Mouse (Mus musculus): ENCODE results near the gene Map4k5. TPM values are rescaled to one million over a fixed set of nuclear protein-coding genes. Genes with fewer than 3 reads are reported as not detected.

Gene Map4k5
- polyA plus RNA-seq, 1 experiment from 2014 or later = 23.5 TPM

- peaks cover 47% of the 10 kb centered on the region for H3K36me3 ChIP-seq (replicated peaks)
- no peak for DNase-seq (ENCODE audit: extremely low spot score, low spot score)
- WGBS = 91% methylated on average over 11 of the region's 11 CpGs
- H3K4me3 ChIP-seq = no peak overlapping the region
- H3K27ac ChIP-seq = no peak overlapping the region
- H3K9me3 ChIP-seq = no peaks in the 10 kb centered on the region
- no peaks in the 10 kb centered on the region for H3K27me3 ChIP-seq (ENCODE audit: poor library complexity, severe bottlenecking)
- no peaks in the 10 kb centered on the region for H3K4me1 ChIP-seq
Observed at GRCm38 (mm10) chr12:69853387-69853786, 39.6 kb downstream of the Map4k5 start.

GRCm38 (mm10) chr12:69852288-69852687 lies 40.7 kb downstream of the Map4k5 start:
- no peaks in the 10 kb centered on the region for H3K9me3 ChIP-seq
- no peak overlapping the region for H3K4me3 ChIP-seq
- H3K36me3 ChIP-seq (replicated peaks) = peaks cover 56% of the 10 kb centered on the region
- WGBS = 89% methylated on average over 9 of the region's 9 CpGs
- H3K27ac ChIP-seq = no peak overlapping the region
- no peaks in the 10 kb centered on the region for H3K4me1 ChIP-seq
- H3K27me3 ChIP-seq (ENCODE audit: poor library complexity, severe bottlenecking) = no peaks in the 10 kb centered on the region
- no peak for DNase-seq (ENCODE audit: extremely low spot score, low spot score)

GRCm38 (mm10) chr12:69848083-69848878 lies 44.7 kb downstream of the Map4k5 start:
- 93% methylated on average over 12 of the region's 12 CpGs for WGBS
- peaks cover 69% of the 10 kb centered on the region for H3K36me3 ChIP-seq (replicated peaks)
- peaks cover 4% of the 10 kb centered on the region; the same call in 1 of the 2 replicates for H3K4me1 ChIP-seq
- no peak overlapping the region for H3K4me3 ChIP-seq
- no peak overlapping the region for H3K27ac ChIP-seq
- no peaks in the 10 kb centered on the region for H3K9me3 ChIP-seq
- H3K27me3 ChIP-seq (ENCODE audit: poor library complexity, severe bottlenecking) = no peaks in the 10 kb centered on the region
- DNase-seq (ENCODE audit: extremely low spot score, low spot score) = no peak

GRCm38 (mm10) chr12:69846499-69846898 lies 46.5 kb downstream of the Map4k5 start:
- Histone ChIP-seq H3K4me1 (peaks cover 4% of the 10 kb centered on the region; the same call in 1 of the 2 replicates), H3K4me3 (no peak overlapping the region), H3K36me3 (replicated peaks) (peaks cover 64% of the 10 kb centered on the region), H3K27ac (no peak overlapping the region), H3K27me3 (ENCODE audit: poor library complexity, severe bottlenecking) (no peaks in the 10 kb centered on the region), H3K9me3 (no peaks in the 10 kb centered on the region)
- no peak for DNase-seq (ENCODE audit: extremely low spot score, low spot score)
- WGBS = 96% methylated on average over 9 of the region's 9 CpGs

GRCm38 (mm10) chr12:69845722-69846121 lies 47.3 kb downstream of the Map4k5 start:
- no peak for DNase-seq (ENCODE audit: extremely low spot score, low spot score)
- Histone ChIP-seq H3K4me1 (peaks cover 4% of the 10 kb centered on the region; the same call in 1 of the 2 replicates), H3K4me3 (no peak overlapping the region), H3K9me3 (no peaks in the 10 kb centered on the region), H3K36me3 (replicated peaks) (peaks cover 66% of the 10 kb centered on the region), H3K27ac (no peak overlapping the region), H3K27me3 (ENCODE audit: poor library complexity, severe bottlenecking) (no peaks in the 10 kb centered on the region)
- WGBS = 89% methylated on average over 9 of the region's 9 CpGs

- Histone ChIP-seq H3K36me3 (replicated peaks) (peaks cover 71% of the 10 kb centered on the region), H3K9me3 (no peaks in the 10 kb centered on the region), H3K4me3 (no peak overlapping the region), H3K4me1 (peaks cover 4% of the 10 kb centered on the region; the same call in 1 of the 2 replicates), H3K27ac (no peak overlapping the region), H3K27me3 (ENCODE audit: poor library complexity, severe bottlenecking) (no peaks in the 10 kb centered on the region)
- peak; percentile 26 for DNase-seq (ENCODE audit: extremely low spot score, low spot score)
- 76% methylated on average over 19 of the region's 19 CpGs for WGBS
Observed at GRCm38 (mm10) chr12:69843531-69844445, 49.2 kb downstream of the Map4k5 start.

GRCm38 (mm10) chr12:69838376-69838775 lies 54.6 kb downstream of the Map4k5 start:
- 86% methylated on average over 11 of the region's 11 CpGs for WGBS
- H3K27me3 ChIP-seq (ENCODE audit: poor library complexity, severe bottlenecking) = no peaks in the 10 kb centered on the region
- no peaks in the 10 kb centered on the region for H3K9me3 ChIP-seq
- no peak for DNase-seq (ENCODE audit: extremely low spot score, low spot score)
- no peak overlapping the region for H3K4me3 ChIP-seq
- peaks cover 74% of the 10 kb centered on the region for H3K36me3 ChIP-seq (replicated peaks)
- H3K27ac ChIP-seq = no peak overlapping the region
- no peaks in the 10 kb centered on the region for H3K4me1 ChIP-seq

- Histone ChIP-seq H3K4me1 (no peaks in the 10 kb centered on the region), H3K9me3 (no peaks in the 10 kb centered on the region), H3K27ac (no peak overlapping the region), H3K4me3 (no peak overlapping the region), H3K36me3 (replicated peaks) (peaks cover 63% of the 10 kb centered on the region), H3K27me3 (ENCODE audit: poor library complexity, severe bottlenecking) (no peaks in the 10 kb centered on the region)
- DNase-seq (ENCODE audit: extremely low spot score, low spot score) = no peak
- 92% methylated on average over 12 of the region's 12 CpGs for WGBS
Observed at GRCm38 (mm10) chr12:69833982-69834604, 58.9 kb downstream of the Map4k5 start.

GRCm38 (mm10) chr12:69831239-69831910 lies 61.6 kb downstream of the Map4k5 start:
- H3K4me1 ChIP-seq = peaks cover 7% of the 10 kb centered on the region; the same call in 1 of the 2 replicates
- no peak overlapping the region for H3K27ac ChIP-seq
- WGBS = 93% methylated on average over 9 of the region's 9 CpGs
- H3K4me3 ChIP-seq = no peak overlapping the region
- no peak for DNase-seq (ENCODE audit: extremely low spot score, low spot score)
- no peaks in the 10 kb centered on the region for H3K27me3 ChIP-seq (ENCODE audit: poor library complexity, severe bottlenecking)
- H3K36me3 ChIP-seq (replicated peaks) = peaks cover 59% of the 10 kb centered on the region
- no peaks in the 10 kb centered on the region for H3K9me3 ChIP-seq

GRCm38 (mm10) chr12:69828214-69828613 lies 64.8 kb downstream of the Map4k5 start:
- 69% methylated on average over 2 of the region's 2 CpGs for WGBS

GRCm38 (mm10) chr12:69824881-69825597 lies 68.0 kb downstream of the Map4k5 start:
- peaks cover 8% of the 10 kb centered on the region; the same call in 1 of the 2 replicates for H3K9me3 ChIP-seq
- no peaks in the 10 kb centered on the region for H3K27me3 ChIP-seq (ENCODE audit: poor library complexity, severe bottlenecking)
- DNase-seq (ENCODE audit: extremely low spot score, low spot score) = no peak
- H3K4me1 ChIP-seq = peaks cover 7% of the 10 kb centered on the region; the same call in 1 of the 2 replicates
- 89% methylated on average over 9 of the region's 9 CpGs for WGBS
- no peak overlapping the region for H3K27ac ChIP-seq
- peaks cover 82% of the 10 kb centered on the region for H3K36me3 ChIP-seq (replicated peaks)
- no peak overlapping the region for H3K4me3 ChIP-seq

More at GRCm38 (mm10) chr12:69828214-69828613, 64.8 kb downstream of the Map4k5 start:
- DNase-seq (ENCODE audit: extremely low spot score, low spot score) = no peak
- no peak overlapping the region for H3K4me3 ChIP-seq
- H3K9me3 ChIP-seq = no peaks in the 10 kb centered on the region
- no peaks in the 10 kb centered on the region for H3K27me3 ChIP-seq (ENCODE audit: poor library complexity, severe bottlenecking)
- peaks cover 62% of the 10 kb centered on the region for H3K36me3 ChIP-seq (replicated peaks)
- no peak overlapping the region for H3K27ac ChIP-seq
- H3K4me1 ChIP-seq = peaks cover 7% of the 10 kb centered on the region; the same call in 1 of the 2 replicates
